Mouse (Mus musculus) layer of hippocampus, postnatal 14 days (tissue): ENCODE measurements around the gene Atox1. TPM values are rescaled to one million over a fixed set of nuclear protein-coding genes. Genes with fewer than 3 reads are reported as not detected.
A peak's percentile ranks its signal among the peaks of the same experiment; 100 is the strongest.
"Not testable (repeated sequence)": the region's sequence is repeated elsewhere in the genome, so short reads cannot be mapped to it uniquely, and the experiment has no call there.

Source experiments
- DNase-seq, 2 experiments: peaks; one replicate each; pipeline ENCODE4 v3.0.0; 2021 to 2022; ENCODE audit warnings: low spot score in 2 of 2, mixed read lengths in 1 of 2
- total RNA-seq, 2 experiments: library from RNA; stranded (reverse); gene quantifications; 2 replicates each; pipeline ENCODE4 v1.2.3; 2021

Atox1 gene
- total RNA-seq, 2 experiments from 2014 or later: 130 to 132 TPM

GRCm38 (mm10) chr11:55455166-55455565 lies 5.9 kb downstream of the Atox1 start:
- no peak for DNase-seq

GRCm38 (mm10) chr11:55453640-55454039 lies 7.4 kb downstream of the Atox1 start:
- DNase-seq: no peak

GRCm38 (mm10) chr11:55450311-55450710 lies 10.7 kb downstream of the Atox1 start:
- no peak for DNase-seq

- no peak for DNase-seq
These were observed 11.5 kb downstream of the Atox1 start for GRCm38 (mm10) chr11:55449531-55449930.

- peak; percentile 83 to 91 for DNase-seq
These were observed 14.5 kb downstream of the Atox1 start for GRCm38 (mm10) chr11:55446579-55446978.

GRCm38 (mm10) chr11:55444772-55445171 lies 16.3 kb downstream of the Atox1 start:
- DNase-seq: peak in 1 of 2 experiments; percentile 83

- no peak for DNase-seq
These were observed 21.3 kb downstream of the Atox1 start for GRCm38 (mm10) chr11:55439718-55440117.

- DNase-seq: peak; percentile 52 to 85
These were observed 23.0 kb downstream of the Atox1 start for GRCm38 (mm10) chr11:55438031-55438430.

GRCm38 (mm10) chr11:55436089-55436488 lies 24.9 kb downstream of the Atox1 start:
- no peak for DNase-seq

- DNase-seq: no peak
These were observed 28.1 kb downstream of the Atox1 start for GRCm38 (mm10) chr11:55432981-55433380.

GRCm38 (mm10) chr11:55429973-55430372 lies 31.1 kb downstream of the Atox1 start:
- DNase-seq: no peak

GRCm38 (mm10) chr11:55428186-55429012 lies 32.6 kb downstream of the Atox1 start:
- peak in 1 of 2 experiments; percentile 24 for DNase-seq

- DNase-seq: no peak
These were observed 36.2 kb downstream of the Atox1 start for GRCm38 (mm10) chr11:55424746-55425360.

- no peak for DNase-seq
These were observed 37.3 kb downstream of the Atox1 start for GRCm38 (mm10) chr11:55423756-55424155.

GRCm38 (mm10) chr11:55422978-55423377 lies 38.1 kb downstream of the Atox1 start, which contains the start of gene Sparc:
Gene Sparc (minus strand): TSS chr11:55423183.
- DNase-seq: no peak

GRCm38 (mm10) chr11:55419678-55420307 lies 41.2 kb downstream of the Atox1 start:
- DNase-seq: peak in 1 of 2 experiments; percentile 47

GRCm38 (mm10) chr11:55419296-55419677 lies 41.8 kb downstream of the Atox1 start:
- DNase-seq: peak; percentile 62 to 85

GRCm38 (mm10) chr11:55418704-55419061 lies 42.4 kb downstream of the Atox1 start:
- DNase-seq: no peak

GRCm38 (mm10) chr11:55417898-55418703 lies 42.9 kb downstream of the Atox1 start:
- no peak for DNase-seq

GRCm38 (mm10) chr11:55416609-55417265 lies 44.3 kb downstream of the Atox1 start:
- no peak for DNase-seq

GRCm38 (mm10) chr11:55415731-55416130 lies 45.3 kb downstream of the Atox1 start:
- DNase-seq: not testable (repeated sequence)
